ENCODE assay signal across 19 mouse cellular contexts in the genomic region with DNA sequence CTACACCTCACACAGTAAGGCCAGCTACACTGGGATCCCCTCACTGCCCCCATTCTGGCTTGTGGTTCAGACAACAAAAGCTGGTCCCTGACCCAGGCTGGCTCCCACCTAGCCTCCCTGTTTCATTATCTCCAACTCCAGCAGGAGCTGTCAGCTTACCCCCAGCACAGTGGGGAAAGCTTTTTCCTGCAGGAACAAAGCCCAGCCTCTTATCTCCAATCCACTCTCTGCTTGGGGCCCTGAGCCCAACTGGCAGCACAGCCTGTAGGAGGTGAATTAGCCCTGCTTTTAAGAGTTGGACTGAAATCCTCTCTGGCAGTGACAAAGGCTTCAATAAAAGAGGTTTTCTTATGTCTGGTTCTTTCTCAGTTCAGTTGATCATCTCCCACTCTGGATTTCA.
A peak's percentile ranks its signal among the peaks of the same experiment; 100 is the strongest.
DNase-seq lines count a peak whose midpoint lies in the region; ATAC-seq and TF ChIP-seq lines count a peak whose summit lies in the region.
"Had no signal": no experiment of that assay in that cellular context is flagged by ENCODE, and none has a peak within 500 bp of the region (broad histone marks: within the 10 kb centered on the region; RNA-seq: fewer than 3 reads in every experiment).

No protein-coding gene starts in this region.

- no peak overlapping the region for H3K4me2 ChIP-seq in forebrain, embryonic 13.5 days
- H3K4me2 ChIP-seq in forebrain, postnatal 0 days (ENCODE audit: low read depth), result no peak overlapping the region
- no peak overlapping the region for H3K4me2 ChIP-seq in heart, embryonic 12.5 days
- H3K4me2 ChIP-seq in midbrain, embryonic 15.5 days, result no peak overlapping the region
- H3K4me2 ChIP-seq in hindbrain, postnatal 0 days (ENCODE audit: low read depth, low read length), result no peak overlapping the region
- H3K4me2 ChIP-seq: limb, embryonic 12.5 days; liver, embryonic 12.5 days had no signal

- DNase-seq in forebrain, postnatal 0 days, result no peak
- no peak for DNase-seq in heart, adult 9 months (ENCODE audit: low spot score in 2 of 2)
- peak; percentile 57 for DNase-seq in brain, embryonic 14.5 days (ENCODE audit: low read depth)
- no peak for DNase-seq in hindbrain, postnatal 0 days (ENCODE audit: low spot score)
- DNase-seq: adrenal gland, postnatal 14 days; cerebellum, adult 9-10 months; gastrocnemius, postnatal 25 days; kidney, postnatal 36 days; lung, adult 18-20 months; lung, postnatal 14 days; thymus, adult 18-20 months; thymus, postnatal 4 days had no signal

- 0 out of 2 replicates have a peak, but pooled peaks cover 3% of the 10 kb centered on the region for H3K9me3 ChIP-seq in forebrain, embryonic 13.5 days (replicated peaks)
- H3K9me3 ChIP-seq in forebrain, postnatal 0 days (ENCODE audit: low read length), result no peaks in the 10 kb centered on the region
- H3K9me3 ChIP-seq in heart, embryonic 12.5 days (replicated peaks), result no peaks in the 10 kb centered on the region
- no peaks in the 10 kb centered on the region for H3K9me3 ChIP-seq in midbrain, embryonic 15.5 days
- no peaks in the 10 kb centered on the region for H3K9me3 ChIP-seq in hindbrain, postnatal 0 days (ENCODE audit: low read length)
- H3K9me3 ChIP-seq: limb, embryonic 12.5 days; liver, embryonic 12.5 days had no signal

- no peak overlapping the region for H3K9ac ChIP-seq in forebrain, embryonic 13.5 days
- H3K9ac ChIP-seq in forebrain, postnatal 0 days, result no peak overlapping the region
- H3K9ac ChIP-seq in heart, embryonic 12.5 days, result no peak overlapping the region
- no peak overlapping the region for H3K9ac ChIP-seq in midbrain, embryonic 15.5 days
- no peak overlapping the region for H3K9ac ChIP-seq in hindbrain, postnatal 0 days (replicated peaks; ENCODE audit: low read length)
- H3K9ac ChIP-seq: limb, embryonic 12.5 days; liver, embryonic 12.5 days had no signal

- TF ChIP-seq CTCF in forebrain, postnatal 0 days (IDR thresholded peaks at IDR 0.05; ENCODE audit: low read depth), result no peak
- no peak for TF ChIP-seq CTCF in brain, embryonic 14.5 days (IDR thresholded peaks at IDR 0.05; ENCODE audit: borderline replicate concordance, extremely low read depth, insufficient read depth, insufficient read length)
- no peak for TF ChIP-seq CTCF in hindbrain, postnatal 0 days (IDR thresholded peaks at IDR 0.05; ENCODE audit: low read depth)

- no peaks in the 10 kb centered on the region for H3K36me3 ChIP-seq in forebrain, embryonic 13.5 days (ENCODE audit: poor library complexity, severe bottlenecking)
- no peaks in the 10 kb centered on the region for H3K36me3 ChIP-seq in forebrain, postnatal 0 days (ENCODE audit: insufficient read depth)
- no peaks in the 10 kb centered on the region for H3K36me3 ChIP-seq in heart, embryonic 12.5 days
- H3K36me3 ChIP-seq in midbrain, embryonic 15.5 days (replicated peaks), result no peaks in the 10 kb centered on the region
- H3K36me3 ChIP-seq in hindbrain, postnatal 0 days (ENCODE audit: insufficient read depth, low read length), result no peaks in the 10 kb centered on the region
- H3K36me3 ChIP-seq: limb, embryonic 12.5 days; liver, embryonic 12.5 days had no signal

- H3K27me3 ChIP-seq in forebrain, embryonic 13.5 days, result no peaks in the 10 kb centered on the region
- no peaks in the 10 kb centered on the region for H3K27me3 ChIP-seq in forebrain, postnatal 0 days (ENCODE audit: insufficient read depth, low read length)
- no peaks in the 10 kb centered on the region for H3K27me3 ChIP-seq in heart, embryonic 12.5 days (replicated peaks)
- H3K27me3 ChIP-seq in midbrain, embryonic 15.5 days (replicated peaks), result no peaks in the 10 kb centered on the region
- no peaks in the 10 kb centered on the region for H3K27me3 ChIP-seq in hindbrain, postnatal 0 days (ENCODE audit: insufficient read depth, low read length)
- H3K27me3 ChIP-seq: limb, embryonic 12.5 days; liver, embryonic 12.5 days had no signal

- H3K4me3 ChIP-seq in forebrain, embryonic 13.5 days, result no peak overlapping the region
- no peak overlapping the region for H3K4me3 ChIP-seq in forebrain, postnatal 0 days (ENCODE audit: low read depth, low read length)
- no peak overlapping the region for H3K4me3 ChIP-seq in heart, embryonic 12.5 days
- H3K4me3 ChIP-seq in midbrain, embryonic 15.5 days, result no peak overlapping the region
- H3K4me3 ChIP-seq in hindbrain, postnatal 0 days (ENCODE audit: low read length), result no peak overlapping the region
- H3K4me3 ChIP-seq: heart, adult 2 months; limb, embryonic 12.5 days; liver, embryonic 12.5 days had no signal

- no peak for TF ChIP-seq POLR2A in brain, embryonic 14.5 days (IDR thresholded peaks at IDR 0.05; ENCODE audit: borderline replicate concordance, extremely low read depth, insufficient read depth, insufficient read length, poor library complexity, severe bottlenecking)

- no peak overlapping the region for H3K27ac ChIP-seq in forebrain, embryonic 13.5 days
- H3K27ac ChIP-seq in forebrain, postnatal 0 days (ENCODE audit: low read depth, low read length), result no peak overlapping the region
- no peak overlapping the region for H3K27ac ChIP-seq in heart, embryonic 12.5 days (ENCODE audit: poor library complexity, severe bottlenecking)
- no peak overlapping the region for H3K27ac ChIP-seq in midbrain, embryonic 15.5 days
- H3K27ac ChIP-seq in hindbrain, postnatal 0 days, result no peak overlapping the region
- H3K27ac ChIP-seq: heart, adult 2 months; limb, embryonic 12.5 days; liver, embryonic 12.5 days had no signal

- no peaks in the 10 kb centered on the region for H3K4me1 ChIP-seq in forebrain, embryonic 13.5 days
- H3K4me1 ChIP-seq in forebrain, postnatal 0 days (ENCODE audit: insufficient read depth), result no peaks in the 10 kb centered on the region
- H3K4me1 ChIP-seq in heart, embryonic 12.5 days (replicated peaks), result peaks cover 11% of the 10 kb centered on the region
- H3K4me1 ChIP-seq in midbrain, embryonic 15.5 days, result no peaks in the 10 kb centered on the region
- H3K4me1 ChIP-seq in hindbrain, postnatal 0 days (ENCODE audit: insufficient read depth, low read length), result no peaks in the 10 kb centered on the region
- H3K4me1 ChIP-seq: limb, embryonic 12.5 days; liver, embryonic 12.5 days had no signal

- 0 out of 2 replicates have a peak, but pooled peaks have one; percentile 10 for ATAC-seq in forebrain, embryonic 13.5 days
- ATAC-seq in forebrain, postnatal 0 days, result no peak
- 0 out of 2 replicates have a peak, but pooled peaks have one; percentile 29 for ATAC-seq in heart, embryonic 12.5 days (ENCODE audit: insufficient number of reproducible peaks, low FRiP score)
- ATAC-seq in midbrain, embryonic 15.5 days (replicated peaks), result peak; percentile 75
- ATAC-seq in hindbrain, postnatal 0 days, result no peak
- ATAC-seq: intestine, postnatal 0 days; liver, embryonic 12.5 days had no signal

Comparison
In these comparisons a context has a peak if more than half of its experiments do, and no peak if none do; other contexts are left out.
1. ATAC-seq: peak in forebrain, embryonic 13.5 days (single experiment), heart, embryonic 12.5 days (single experiment) and midbrain, embryonic 15.5 days (single experiment); none in forebrain, postnatal 0 days (single experiment) and hindbrain, postnatal 0 days (single experiment).